Mouse (Mus musculus): Measurements from ENCODE around the gene Ankrd33b.

DNA sequence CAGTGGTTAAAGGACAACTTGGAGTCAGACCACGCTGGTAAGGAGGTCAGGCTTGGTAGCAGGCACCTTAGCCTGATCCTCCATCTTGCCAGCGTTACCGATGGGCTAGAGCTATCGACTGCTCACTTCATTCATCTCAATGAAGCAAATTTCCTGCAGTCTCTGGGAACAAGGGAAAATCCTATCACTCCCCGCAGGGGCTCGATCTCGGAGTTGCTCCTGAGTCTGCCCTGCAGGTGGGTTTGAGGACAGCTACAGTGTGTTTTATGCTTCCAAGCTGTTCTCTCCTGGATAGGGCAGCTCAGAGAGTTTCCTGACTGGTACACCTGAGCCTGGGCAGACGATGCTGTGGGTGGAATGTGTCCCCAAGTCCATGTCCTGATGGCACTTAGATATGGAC is 36.8 kb upstream of the Ankrd33b start:
- TF ChIP-seq CTCF (IDR thresholded peaks at IDR 0.05; ENCODE audit: borderline replicate concordance, insufficient read depth, low read depth, low read length) = no peak
- no peak for TF ChIP-seq POLR2A (IDR thresholded peaks at IDR 0.05; ENCODE audit: borderline replicate concordance, insufficient read depth, low read length)

Data from cerebellum, adult 2 months (tissue).